Mouse (Mus musculus) urinary bladder, postnatal 25 days (tissue): ENCODE results near the gene Eif2ak1.
A peak's percentile ranks its signal among the peaks of the same experiment; 100 is the strongest.
"Not testable (repeated sequence)": the region's sequence is repeated elsewhere in the genome, so short reads cannot be mapped to it uniquely, and the experiment has no call there.

ENCODE experiments used
- DNase-seq: peaks from one replicate; pipeline ENCODE4 v3.0.0; 2022; ENCODE audit warnings: low spot score

Eif2ak1 gene

GRCm38 (mm10) chr5:143817116-143817930 is at the start of gene Eif2ak1:
Gene Eif2ak1, plus strand, starts transcription at chr5:143817788.
- DNase-seq = peak; percentile 87

GRCm38 (mm10) chr5:143781951-143782350 is 35.6 kb upstream of the Eif2ak1 start:
- DNase-seq = no peak

DNA sequence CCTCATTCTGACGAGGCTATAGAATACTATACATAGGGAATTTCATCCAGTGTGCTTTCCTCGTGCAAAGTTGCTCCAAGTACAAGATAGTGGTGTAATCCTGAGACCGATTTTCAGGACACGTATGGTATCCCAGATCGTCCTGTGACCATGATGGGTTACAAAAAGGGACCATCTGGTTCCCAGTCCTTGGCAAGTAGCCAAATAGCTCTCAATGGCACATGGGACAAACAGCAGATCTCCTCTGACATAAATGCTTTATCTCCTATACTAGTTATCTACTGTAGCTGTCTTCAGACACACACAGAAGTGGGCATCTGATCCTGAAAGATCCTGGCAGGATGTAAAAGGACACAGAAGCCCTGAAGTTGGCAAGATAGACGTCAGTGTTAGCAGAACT is 32.2 kb upstream of the Eif2ak1 start:
- no peak for DNase-seq

- DNase-seq = not testable (repeated sequence)
These were observed 16.4 kb upstream of the Eif2ak1 start for GRCm38 (mm10) chr5:143801216-143801615.

- no peak for DNase-seq
These were observed 13.4 kb upstream of the Eif2ak1 start for GRCm38 (mm10) chr5:143804056-143804765.

DNA sequence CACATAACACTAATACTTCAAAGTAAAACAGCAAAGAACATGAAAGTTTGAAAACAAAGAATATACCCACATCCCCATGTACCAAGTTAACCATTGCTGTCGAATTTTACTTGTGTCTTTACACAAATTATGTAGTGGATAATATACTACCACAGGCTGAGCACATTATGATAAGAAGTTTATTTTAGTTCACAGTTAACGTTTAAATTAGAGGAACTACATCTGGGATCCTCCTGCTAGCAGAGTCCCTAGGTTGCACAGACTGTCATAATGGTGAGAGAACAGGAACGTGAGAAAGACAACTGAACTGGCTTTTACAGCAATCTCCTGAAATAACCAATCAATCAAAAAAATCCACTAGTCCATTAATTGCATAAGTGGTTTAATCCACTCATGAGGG is 10.3 kb upstream of the Eif2ak1 start:
- DNase-seq = no peak

GRCm38 (mm10) chr5:143809421-143810090 is 8.0 kb upstream of the Eif2ak1 start:
- DNase-seq = no peak

DNA sequence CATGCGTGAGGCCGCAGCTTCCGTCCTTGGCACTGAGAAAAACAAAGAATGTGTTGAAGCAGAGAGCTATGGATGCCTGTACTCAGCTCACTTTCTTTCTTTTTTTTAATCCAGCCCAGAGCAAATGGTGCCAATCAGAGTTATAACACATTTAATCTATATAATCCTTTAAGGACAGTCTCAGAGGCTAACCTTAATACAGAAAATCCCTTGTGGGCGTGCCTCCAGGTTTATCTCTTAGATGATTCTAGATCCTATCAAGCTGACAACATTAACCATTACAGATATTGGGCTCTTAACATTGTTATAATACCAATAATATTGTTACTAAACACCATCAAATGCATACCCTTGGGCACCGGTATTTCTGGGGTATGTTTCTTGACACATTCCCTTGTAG is 5.9 kb upstream of the Eif2ak1 start:
- DNase-seq = no peak

DNA sequence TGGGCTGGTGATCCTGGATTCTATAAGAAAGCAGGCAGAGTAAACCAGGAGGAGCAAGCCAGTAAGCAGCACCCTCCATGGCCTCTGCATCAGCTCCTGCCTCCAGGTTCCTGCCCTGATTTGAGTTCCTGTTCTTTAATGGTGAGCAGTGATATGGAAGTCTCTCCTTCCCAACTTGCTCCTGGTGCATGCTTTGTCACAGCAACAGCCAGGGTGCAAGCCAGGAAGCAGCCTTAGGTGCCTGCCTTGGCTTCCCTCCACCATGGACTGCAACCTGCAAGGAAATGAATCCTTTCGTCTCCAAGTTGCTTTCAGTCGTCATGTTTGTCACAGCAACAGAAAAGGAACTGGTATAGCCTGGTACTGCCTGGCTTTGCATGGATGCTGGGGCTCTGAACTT is 3.0 kb upstream of the Eif2ak1 start:
- DNase-seq = no peak

GRCm38 (mm10) chr5:143817931-143818311 is 333 bp downstream of the Eif2ak1 start:
- DNase-seq = no peak

GRCm38 (mm10) chr5:143818461-143818860 is 873 bp downstream of the Eif2ak1 start:
- no peak for DNase-seq

- no peak for DNase-seq
These were observed 1.4 kb downstream of the Eif2ak1 start for GRCm38 (mm10) chr5:143818949-143819348.

DNA sequence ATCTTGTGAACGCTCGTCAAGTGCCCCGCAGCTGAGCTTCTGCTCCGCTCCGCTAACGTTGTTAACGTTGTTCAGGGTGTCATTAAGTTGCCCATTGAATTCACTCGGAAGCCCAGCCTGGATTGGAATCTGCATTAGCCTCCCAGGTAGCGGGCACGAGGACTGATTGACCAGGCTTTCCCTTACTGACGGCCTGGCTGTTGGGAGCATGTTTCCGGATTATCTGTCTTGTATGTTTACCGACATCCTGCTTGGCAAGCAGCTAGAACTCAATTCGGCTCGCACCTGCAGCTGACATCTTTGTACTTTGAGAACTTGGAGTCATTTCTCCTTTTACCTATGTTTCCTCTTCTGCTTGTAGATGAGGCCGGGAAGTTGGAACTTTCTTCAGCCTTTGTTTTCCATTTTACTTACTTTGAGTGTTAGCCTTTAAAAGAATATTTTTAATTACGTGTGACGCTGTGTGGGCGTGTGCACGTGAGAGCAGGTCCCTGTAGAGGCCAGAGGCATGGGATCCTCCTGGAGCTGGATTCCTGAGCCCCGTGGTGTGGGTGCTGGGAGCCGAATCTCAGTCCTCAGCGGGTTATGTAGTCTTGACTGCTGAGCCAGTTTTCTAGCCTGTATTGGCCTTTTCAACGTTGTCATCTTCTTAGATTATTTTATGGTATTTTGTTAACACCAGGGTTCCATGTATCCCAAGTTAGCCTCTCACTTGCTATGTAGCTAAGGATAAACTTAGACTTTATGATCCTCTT is 2.5 kb downstream of the Eif2ak1 start:
- no peak for DNase-seq

- no peak for DNase-seq
These were observed 3.2 kb downstream of the Eif2ak1 start for GRCm38 (mm10) chr5:143820820-143821219.

DNA sequence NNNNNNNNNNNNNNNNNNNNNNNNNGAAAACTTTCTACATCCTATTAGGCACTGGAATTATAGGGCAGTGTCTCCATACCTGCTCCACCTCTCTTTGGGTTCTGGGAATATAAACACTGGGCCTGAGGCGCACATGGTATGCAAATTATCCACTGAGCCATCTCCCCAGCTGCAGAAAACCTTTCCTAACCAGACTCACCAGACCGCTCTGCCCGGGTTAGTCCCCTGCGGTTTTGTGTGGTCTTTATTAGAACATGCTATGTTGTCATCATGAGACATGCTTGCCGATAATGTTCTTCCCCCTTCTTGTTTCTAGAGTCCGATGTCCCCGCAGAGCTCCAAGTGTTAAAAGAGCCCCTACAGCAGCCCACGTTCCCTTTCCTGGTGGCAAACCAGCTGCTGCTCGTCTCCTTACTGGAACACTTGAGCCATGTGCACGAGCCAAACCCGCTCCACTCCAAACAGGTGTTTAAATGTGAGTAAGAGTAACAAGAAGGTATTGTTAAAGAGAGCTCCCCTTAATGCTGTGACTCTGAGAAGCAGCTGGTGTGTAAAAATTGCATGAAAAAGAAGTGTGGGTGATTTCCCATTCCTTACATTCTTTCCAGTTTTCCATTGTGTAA is 54.1 kb downstream of the Eif2ak1 start:
- DNase-seq = no peak

DNA sequence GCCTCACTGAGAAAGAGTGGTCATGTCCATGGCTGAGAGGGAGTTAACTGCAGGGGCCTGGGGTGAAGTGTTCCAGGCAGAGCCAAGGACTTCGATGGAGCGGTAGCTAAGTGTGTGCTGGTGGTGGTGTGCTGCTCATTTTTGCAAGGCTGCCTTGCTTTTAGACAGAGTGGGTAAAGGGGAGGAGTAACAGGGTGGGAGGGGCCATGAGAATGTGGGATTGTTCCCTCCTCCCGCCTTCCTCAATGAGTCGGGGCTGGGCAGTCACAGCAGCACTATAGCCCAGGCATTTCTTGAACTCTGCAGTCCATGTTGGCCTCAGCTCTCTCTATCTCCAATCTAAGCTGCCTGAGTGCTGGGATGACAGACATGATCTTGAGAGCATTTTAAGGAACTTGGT is 57.0 kb downstream of the Eif2ak1 start:
- DNase-seq = no peak

GRCm38 (mm10) chr5:143885274-143885673 is 67.7 kb downstream of the Eif2ak1 start:
- DNase-seq = no peak

DNA sequence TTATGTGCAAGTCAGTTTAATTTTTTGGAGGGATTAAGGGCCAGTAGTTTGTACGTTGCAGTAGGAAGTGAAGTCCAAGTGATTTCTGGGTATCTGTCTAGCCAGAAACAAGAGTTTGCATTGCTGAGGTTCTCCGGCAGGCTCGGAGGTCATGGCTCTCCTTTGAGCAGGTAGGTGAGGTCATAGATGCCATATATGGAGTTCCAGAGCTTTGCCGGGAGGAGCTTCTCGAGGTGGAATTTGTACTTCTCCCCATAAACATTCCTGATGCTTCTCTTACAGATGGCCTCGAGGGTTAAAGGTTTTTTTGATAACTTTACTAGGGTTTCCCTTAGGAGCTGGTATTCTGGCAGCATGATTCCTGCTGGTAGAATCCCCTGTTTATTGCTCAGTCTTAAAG is 73.2 kb downstream of the Eif2ak1 start:
- DNase-seq = no peak

DNA sequence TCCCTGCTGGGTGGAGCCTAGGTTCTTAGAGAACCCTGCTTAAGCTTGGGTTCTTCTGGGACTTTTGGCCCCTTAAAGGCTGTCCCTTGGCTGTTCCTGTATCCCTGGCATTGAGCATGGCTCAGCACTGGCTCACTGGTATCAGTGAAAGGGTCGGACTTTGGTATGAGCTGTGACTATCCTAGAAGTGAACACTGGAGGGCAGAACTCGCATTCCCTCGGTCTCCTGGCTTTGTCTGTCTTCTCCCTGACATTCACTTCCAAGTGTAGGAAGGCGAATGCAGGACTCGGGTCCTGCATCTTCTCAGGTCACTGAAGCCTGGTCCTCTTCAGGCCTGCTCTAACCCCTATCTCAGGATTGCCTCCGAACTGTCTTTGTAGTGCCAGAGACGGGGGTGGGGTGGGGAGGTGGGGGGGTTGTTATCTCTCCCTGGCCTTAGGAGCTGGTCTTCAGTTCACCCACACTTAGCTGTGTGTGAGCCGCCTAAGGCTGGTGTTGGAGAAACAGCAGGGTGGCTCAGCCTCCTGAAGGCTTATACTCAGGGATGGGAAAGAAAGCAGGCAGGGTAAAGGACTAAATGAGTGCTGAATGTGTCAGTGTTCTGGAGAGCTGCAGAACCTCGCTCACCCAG is 74.8 kb downstream of the Eif2ak1 start:
- DNase-seq = no peak

- DNase-seq = peak; percentile 38
These were observed 75.8 kb downstream of the Eif2ak1 start for GRCm38 (mm10) chr5:143893396-143893795.

DNA sequence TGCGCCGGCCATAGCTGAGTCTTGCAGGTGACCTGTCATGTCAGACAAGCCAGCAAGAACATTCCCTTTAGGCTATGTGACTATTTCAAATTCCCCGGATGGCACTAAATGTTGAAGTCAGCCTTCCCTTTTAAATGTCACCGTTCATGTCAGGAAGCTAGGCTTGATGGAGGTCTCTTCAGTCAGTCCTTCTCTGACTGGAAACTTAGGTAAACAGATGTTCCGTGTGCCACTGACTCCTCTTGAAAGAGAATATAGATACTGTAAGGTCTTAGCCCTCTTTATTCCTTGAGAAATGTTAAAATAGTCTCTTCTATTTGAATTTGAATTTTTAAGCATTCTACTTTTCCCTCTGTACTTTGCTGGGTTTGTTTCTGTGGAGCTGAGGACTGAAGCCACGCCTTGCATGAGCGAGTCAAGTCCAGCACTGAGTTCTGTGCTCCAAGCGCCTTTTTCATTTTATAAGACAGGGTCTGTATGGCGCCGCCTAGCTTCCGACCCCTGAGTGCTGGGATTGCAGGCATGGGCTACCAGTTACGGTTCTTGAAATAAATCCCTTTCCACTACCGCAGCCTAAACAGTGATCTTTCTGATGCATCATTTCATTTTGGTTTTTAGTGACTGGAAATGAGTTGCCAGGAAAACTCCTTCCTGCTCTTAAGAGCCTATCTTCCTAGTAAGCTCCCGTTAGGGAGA is 80.2 kb downstream of the Eif2ak1 start, which contains the start of gene Ankrd61:
Gene Ankrd61 (minus strand): TSS at position 51 of the 696 bp plus-strand sequence.
- DNase-seq = no peak
